Mouse (Mus musculus) thymus, postnatal 4 days (tissue): ENCODE data around the gene Gm15130.

ENCODE experiments used
- DNase-seq: peaks from one replicate; pipeline ENCODE4 v3.0.0; 2021

Gene Gm15130

DNA sequence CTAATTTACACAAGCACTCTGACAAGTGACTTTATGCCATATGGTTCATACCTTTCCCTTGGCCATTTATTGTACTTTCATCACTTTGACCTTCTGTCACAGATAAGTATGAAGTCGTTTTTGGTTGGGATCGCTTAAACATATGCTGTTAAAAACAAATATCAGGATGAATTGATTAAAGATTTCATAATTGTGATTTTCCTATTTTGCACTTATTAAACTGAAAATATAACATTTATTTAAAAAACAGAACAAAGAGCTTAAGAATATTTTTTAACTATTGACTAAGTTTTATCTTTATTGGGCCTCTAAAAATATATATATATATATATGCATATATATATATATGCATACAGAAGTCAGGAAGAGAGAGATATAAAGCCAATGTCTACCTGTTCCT lies at the start of gene Gm15130:
TSS of gene Gm15130 (minus strand) at position 101 of the 400 bp plus-strand sequence.
- no peak for DNase-seq

- DNase-seq = no peak
Measured at GRCm38 (mm10) chr2:111182068-111182467, 29.3 kb upstream of the Gm15130 start.

GRCm38 (mm10) chr2:111135739-111136138 lies 17.0 kb downstream of the Gm15130 start:
- DNase-seq = no peak

DNA sequence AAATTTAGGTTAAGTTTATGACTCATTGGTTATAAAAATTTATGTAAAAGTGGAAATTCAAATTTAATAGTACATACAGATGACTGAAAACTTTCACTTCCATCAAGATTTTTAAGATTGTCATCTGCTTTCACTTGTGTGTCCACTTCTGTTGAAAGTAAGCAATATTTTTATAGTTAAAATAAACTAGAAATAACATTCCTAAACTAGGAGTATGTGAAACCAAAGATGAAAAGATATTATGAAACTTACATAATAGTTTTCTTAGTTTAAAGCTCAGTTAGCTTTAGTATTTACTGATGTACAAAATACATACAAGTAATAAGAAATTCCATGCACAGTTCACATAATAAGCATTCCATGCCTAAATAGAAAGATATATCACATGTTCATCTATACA lies 46.9 kb downstream of the Gm15130 start, which contains the start of gene Gm13941:
TSS of gene Gm13941 (minus strand) at position 101 of the 400 bp plus-strand sequence.
- no peak for DNase-seq
